Mouse (Mus musculus): ENCODE results near the gene Max. TPM values are rescaled to one million over a fixed set of nuclear protein-coding genes. Genes with fewer than 3 reads are reported as not detected.

Gene Max
- polyA plus RNA-seq, 1 experiment from 2014 or later, result 109 TPM

DNA sequence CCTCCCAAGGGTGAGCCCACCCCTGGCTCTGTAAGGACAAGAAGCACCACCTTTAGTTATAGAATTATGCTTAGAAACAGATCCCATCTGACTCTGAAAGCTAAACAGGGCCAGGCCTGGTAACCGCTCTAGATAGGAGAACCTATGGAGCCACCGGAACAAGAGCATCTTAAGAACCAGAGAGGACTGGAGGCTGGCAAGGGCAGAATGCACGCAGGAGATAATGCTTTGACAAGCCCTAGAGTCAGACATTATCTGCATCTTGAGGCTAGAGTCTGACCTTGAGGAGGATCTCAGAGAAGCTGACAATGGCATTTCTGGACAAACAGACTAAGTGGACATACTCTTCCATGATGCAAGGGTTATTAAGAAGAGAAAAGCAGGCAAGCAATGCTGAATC is 14.5 kb downstream of the Max start:
- Histone ChIP-seq H3K9me3 (replicated peaks; ENCODE audit: control insufficient read depth, low read length) (no peaks in the 10 kb centered on the region), H3K27me3 (replicated peaks; ENCODE audit: control insufficient read depth, insufficient read depth, low read length) (no peaks in the 10 kb centered on the region), H3K9ac (ENCODE audit: low read length) (no peak overlapping the region), H3K36me3 (ENCODE audit: control insufficient read depth, insufficient read depth, low read length) (peaks cover 95% of the 10 kb centered on the region), H3K4me2 (ENCODE audit: low read length) (no peak overlapping the region), H3K27ac (ENCODE audit: low read depth, low read length) (no peak overlapping the region), H3K4me1 (ENCODE audit: control insufficient read depth, insufficient read depth, low read length) (no peaks in the 10 kb centered on the region), H3K4me3 (ENCODE audit: low read depth, low read length) (no peak overlapping the region)
- no peak for ATAC-seq
- DNase-seq (ENCODE audit: low spot score), result no peak
- 97% methylated on average over 3 of the region's 3 CpGs for WGBS

DNA sequence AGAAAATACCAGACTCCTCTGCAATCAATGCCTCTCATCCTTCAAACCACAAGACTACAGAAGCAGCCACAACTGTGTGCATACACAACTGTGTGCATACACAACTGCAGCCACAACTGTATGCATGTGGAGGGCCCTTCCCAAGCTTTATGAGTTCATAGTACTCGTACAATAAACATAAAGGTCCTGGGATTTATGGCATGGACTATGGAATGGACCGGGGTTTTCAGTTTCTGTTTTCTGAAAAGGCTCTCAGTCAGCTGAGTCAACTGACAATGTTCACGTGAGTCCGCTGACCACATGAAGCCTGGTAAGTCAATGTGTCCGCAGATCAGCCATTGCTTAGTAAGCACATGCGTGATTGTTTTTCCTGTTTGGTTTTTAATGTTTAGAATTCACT is 18.5 kb downstream of the Max start:
- WGBS, result 95% methylated on average over 6 of the region's 6 CpGs
- H3K4me2 ChIP-seq (ENCODE audit: low read length), result no peak overlapping the region
- DNase-seq (ENCODE audit: low spot score) (no peak), ATAC-seq (no peak)
- no peak overlapping the region for H3K4me3 ChIP-seq (ENCODE audit: low read depth, low read length)
- H3K36me3 ChIP-seq (ENCODE audit: control insufficient read depth, insufficient read depth, low read length), result peaks cover 98% of the 10 kb centered on the region
- H3K9me3 ChIP-seq (replicated peaks; ENCODE audit: control insufficient read depth, low read length), result no peaks in the 10 kb centered on the region
- no peak overlapping the region for H3K9ac ChIP-seq (ENCODE audit: low read length)
- no peak overlapping the region for H3K27ac ChIP-seq (ENCODE audit: low read depth, low read length)
- H3K27me3 ChIP-seq (replicated peaks; ENCODE audit: control insufficient read depth, insufficient read depth, low read length), result no peaks in the 10 kb centered on the region
- no peaks in the 10 kb centered on the region for H3K4me1 ChIP-seq (ENCODE audit: control insufficient read depth, insufficient read depth, low read length)

DNA sequence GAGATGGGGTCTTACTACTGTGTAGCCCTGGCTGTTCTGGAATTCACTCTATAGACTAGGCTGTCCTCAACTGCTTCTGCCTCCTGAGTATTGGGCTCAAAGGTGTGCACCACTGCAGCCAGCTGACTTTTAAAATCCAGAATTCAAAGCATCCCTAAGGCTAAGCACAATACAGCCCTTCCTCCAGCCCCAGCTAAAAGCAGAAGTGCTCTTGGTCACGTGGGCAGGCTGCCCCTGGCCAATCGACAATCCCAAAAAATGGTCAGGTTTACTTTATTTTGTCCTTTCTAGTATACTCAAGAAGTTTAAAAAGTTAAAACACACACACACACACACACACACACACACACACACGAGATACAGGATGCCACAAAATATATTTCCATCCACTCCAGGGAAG is 19.0 kb downstream of the Max start:
- Histone ChIP-seq H3K9ac (ENCODE audit: low read length) (no peak overlapping the region), H3K27ac (ENCODE audit: low read depth, low read length) (no peak overlapping the region), H3K36me3 (ENCODE audit: control insufficient read depth, insufficient read depth, low read length) (peaks cover 98% of the 10 kb centered on the region), H3K4me3 (ENCODE audit: low read depth, low read length) (no peak overlapping the region), H3K4me2 (ENCODE audit: low read length) (no peak overlapping the region), H3K4me1 (ENCODE audit: control insufficient read depth, insufficient read depth, low read length) (no peaks in the 10 kb centered on the region), H3K27me3 (replicated peaks; ENCODE audit: control insufficient read depth, insufficient read depth, low read length) (no peaks in the 10 kb centered on the region), H3K9me3 (replicated peaks; ENCODE audit: control insufficient read depth, low read length) (no peaks in the 10 kb centered on the region)
- DNase-seq (ENCODE audit: low spot score), result no peak
- no peak for ATAC-seq
- WGBS, result 84% methylated on average over 3 of the region's 3 CpGs

DNA sequence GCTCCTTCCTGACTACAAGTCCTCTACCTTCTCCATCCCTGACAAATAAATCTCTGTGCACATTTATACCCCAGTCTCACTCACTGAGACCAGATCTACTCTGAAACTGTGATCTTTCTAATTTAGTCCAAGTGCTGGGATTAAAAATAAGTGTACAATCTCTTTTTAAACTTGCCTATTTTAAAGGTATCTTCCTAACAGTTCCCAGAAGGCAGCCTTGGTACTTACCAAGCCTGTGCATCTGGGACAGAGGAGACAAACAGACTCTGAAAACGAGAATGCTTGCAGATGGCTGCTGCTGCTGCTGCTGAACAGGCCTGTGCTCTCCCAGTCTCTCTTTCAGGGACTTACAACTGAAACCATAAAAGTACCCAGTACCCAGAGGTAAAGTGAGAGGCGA is 19.5 kb downstream of the Max start:
- WGBS, result 89% methylated on average over 2 of the region's 2 CpGs

DNA sequence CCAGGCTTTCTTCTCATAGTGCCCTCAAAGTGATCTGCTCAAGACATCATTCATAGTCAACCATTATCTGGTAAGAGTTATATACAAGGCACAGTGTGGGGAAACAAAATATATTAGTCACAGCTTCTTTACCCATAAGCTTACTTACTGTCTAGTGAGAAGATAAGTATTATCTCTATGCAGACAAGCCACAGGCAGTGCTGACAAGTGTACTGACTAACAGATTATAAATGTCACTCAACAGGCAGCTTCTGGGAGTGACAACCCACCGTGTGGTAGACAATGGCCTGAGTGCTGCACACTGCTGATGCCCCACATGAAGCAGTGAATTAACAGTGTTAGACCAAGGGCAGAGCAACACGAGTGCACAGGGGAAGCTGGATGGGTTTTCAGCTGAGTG is 20.5 kb downstream of the Max start:
- H3K9ac ChIP-seq (ENCODE audit: low read length), result no peak overlapping the region

More for the DNA sequence above, 19.5 kb downstream of the Max start:
- no peaks in the 10 kb centered on the region for H3K9me3 ChIP-seq (replicated peaks; ENCODE audit: control insufficient read depth, low read length)
- no peak overlapping the region for H3K4me2 ChIP-seq (ENCODE audit: low read length)
- H3K4me1 ChIP-seq (ENCODE audit: control insufficient read depth, insufficient read depth, low read length), result no peaks in the 10 kb centered on the region
- no peak overlapping the region for H3K27ac ChIP-seq (ENCODE audit: low read depth, low read length)
- no peak for DNase-seq (ENCODE audit: low spot score)
- no peak overlapping the region for H3K4me3 ChIP-seq (ENCODE audit: low read depth, low read length)
- H3K27me3 ChIP-seq (replicated peaks; ENCODE audit: control insufficient read depth, insufficient read depth, low read length), result no peaks in the 10 kb centered on the region
- ATAC-seq, result no peak
- no peak overlapping the region for H3K9ac ChIP-seq (ENCODE audit: low read length)
- peaks cover 98% of the 10 kb centered on the region for H3K36me3 ChIP-seq (ENCODE audit: control insufficient read depth, insufficient read depth, low read length)

DNA sequence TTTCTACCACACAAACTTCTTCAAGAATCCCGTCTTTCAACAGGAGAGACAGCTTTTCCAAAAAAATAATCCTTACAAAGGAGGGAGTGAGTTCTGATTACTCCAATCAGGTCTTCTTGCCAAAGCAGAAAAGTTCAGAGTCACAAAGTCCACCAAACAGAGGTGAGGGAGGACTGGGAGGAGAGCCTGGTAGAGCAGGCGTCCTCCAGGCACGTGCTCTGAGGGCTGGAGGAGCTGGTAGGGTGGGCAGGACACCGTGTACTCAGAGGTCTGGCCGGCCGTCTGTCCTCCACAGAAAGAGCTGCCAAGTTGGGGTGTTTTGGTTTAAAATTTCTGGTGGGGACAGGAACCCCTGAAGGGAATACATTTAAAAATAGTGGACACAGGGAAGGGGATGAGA is 24.0 kb downstream of the Max start:
- peaks cover 78% of the 10 kb centered on the region for H3K36me3 ChIP-seq (ENCODE audit: control insufficient read depth, insufficient read depth, low read length)
- WGBS, result 95% methylated on average over 6 of the region's 6 CpGs
- no peak for ATAC-seq

More for the DNA sequence above, 20.5 kb downstream of the Max start:
- Histone ChIP-seq H3K27ac (ENCODE audit: low read depth, low read length) (no peak overlapping the region), H3K4me2 (ENCODE audit: low read length) (no peak overlapping the region), H3K4me3 (ENCODE audit: low read depth, low read length) (no peak overlapping the region), H3K36me3 (ENCODE audit: control insufficient read depth, insufficient read depth, low read length) (peaks cover 100% of the 10 kb centered on the region), H3K9me3 (replicated peaks; ENCODE audit: control insufficient read depth, low read length) (no peaks in the 10 kb centered on the region), H3K4me1 (ENCODE audit: control insufficient read depth, insufficient read depth, low read length) (no peaks in the 10 kb centered on the region), H3K27me3 (replicated peaks; ENCODE audit: control insufficient read depth, insufficient read depth, low read length) (no peaks in the 10 kb centered on the region)
- WGBS, result 51% methylated on average over 2 of the region's 2 CpGs
- ATAC-seq (no peak), DNase-seq (ENCODE audit: low spot score) (no peak)

DNA sequence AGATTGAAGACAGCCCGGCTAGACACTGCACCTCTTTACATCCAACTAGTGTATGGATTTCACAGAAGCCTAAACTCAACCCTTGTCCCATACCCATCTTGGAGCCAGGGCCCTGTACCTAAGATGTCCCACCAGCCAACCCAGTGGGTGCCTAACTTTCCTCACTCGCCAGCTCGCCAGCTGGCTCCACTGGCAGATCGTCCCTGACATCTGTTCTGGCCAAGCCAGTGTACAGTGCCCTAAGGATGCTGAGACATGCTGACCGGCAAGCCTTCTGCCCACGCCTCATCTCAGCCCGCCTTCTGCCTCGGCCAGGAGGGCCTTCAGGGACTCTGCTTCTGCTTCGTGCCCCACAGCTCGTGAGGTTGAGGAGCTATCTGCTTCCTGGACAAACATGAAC is 25.8 kb downstream of the Max start:
- 96% methylated on average over 10 of the region's 10 CpGs for WGBS
- H3K9ac ChIP-seq (ENCODE audit: low read length), result no peak overlapping the region
- no peaks in the 10 kb centered on the region for H3K4me1 ChIP-seq (ENCODE audit: control insufficient read depth, insufficient read depth, low read length)
- peaks cover 63% of the 10 kb centered on the region for H3K36me3 ChIP-seq (ENCODE audit: control insufficient read depth, insufficient read depth, low read length)
- H3K27me3 ChIP-seq (replicated peaks; ENCODE audit: control insufficient read depth, insufficient read depth, low read length), result no peaks in the 10 kb centered on the region
- H3K4me3 ChIP-seq (ENCODE audit: low read depth, low read length), result no peak overlapping the region
- no peak overlapping the region for H3K27ac ChIP-seq (ENCODE audit: low read depth, low read length)
- DNase-seq (ENCODE audit: low spot score), result no peak
- H3K4me2 ChIP-seq (ENCODE audit: low read length), result no peak overlapping the region
- no peak for ATAC-seq
- no peaks in the 10 kb centered on the region for H3K9me3 ChIP-seq (replicated peaks; ENCODE audit: control insufficient read depth, low read length)

More for the DNA sequence above, 24.0 kb downstream of the Max start:
- no peak overlapping the region for H3K4me2 ChIP-seq (ENCODE audit: low read length)
- H3K27me3 ChIP-seq (replicated peaks; ENCODE audit: control insufficient read depth, insufficient read depth, low read length), result no peaks in the 10 kb centered on the region
- no peaks in the 10 kb centered on the region for H3K4me1 ChIP-seq (ENCODE audit: control insufficient read depth, insufficient read depth, low read length)
- H3K9me3 ChIP-seq (replicated peaks; ENCODE audit: control insufficient read depth, low read length), result no peaks in the 10 kb centered on the region
- H3K9ac ChIP-seq (ENCODE audit: low read length), result no peak overlapping the region
- DNase-seq (ENCODE audit: low spot score), result no peak
- H3K27ac ChIP-seq (ENCODE audit: low read depth, low read length), result no peak overlapping the region
- H3K4me3 ChIP-seq (ENCODE audit: low read depth, low read length), result no peak overlapping the region

DNA sequence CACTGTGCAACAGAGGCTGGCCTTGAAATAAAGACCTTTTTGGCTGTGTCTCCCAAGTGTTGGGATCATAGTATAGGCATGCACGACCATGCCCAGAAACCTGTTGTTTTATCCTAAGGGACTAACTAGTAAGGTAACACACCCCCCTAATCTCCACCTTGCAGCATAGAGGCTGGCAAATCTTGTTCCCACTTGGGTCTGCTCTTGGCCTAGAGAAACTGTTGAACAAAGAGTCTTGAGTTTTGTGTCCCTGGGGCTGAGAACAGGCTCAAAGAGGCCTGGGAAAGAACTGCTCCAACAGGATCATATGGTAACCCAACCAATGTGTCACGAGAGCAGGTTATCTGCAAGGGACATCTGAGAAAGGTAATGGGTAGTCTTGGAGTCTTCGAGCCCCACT is 27.6 kb downstream of the Max start:
- DNase-seq (ENCODE audit: low spot score) (no peak), ATAC-seq (no peak)
- Histone ChIP-seq H3K36me3 (ENCODE audit: control insufficient read depth, insufficient read depth, low read length) (peaks cover 45% of the 10 kb centered on the region), H3K4me1 (ENCODE audit: control insufficient read depth, insufficient read depth, low read length) (no peaks in the 10 kb centered on the region), H3K9me3 (replicated peaks; ENCODE audit: control insufficient read depth, low read length) (no peaks in the 10 kb centered on the region), H3K4me2 (ENCODE audit: low read length) (no peak overlapping the region), H3K4me3 (ENCODE audit: low read depth, low read length) (no peak overlapping the region), H3K9ac (ENCODE audit: low read length) (no peak overlapping the region), H3K27me3 (replicated peaks; ENCODE audit: control insufficient read depth, insufficient read depth, low read length) (no peaks in the 10 kb centered on the region), H3K27ac (ENCODE audit: low read depth, low read length) (no peak overlapping the region)
- 93% methylated on average over 3 of the region's 3 CpGs for WGBS

DNA sequence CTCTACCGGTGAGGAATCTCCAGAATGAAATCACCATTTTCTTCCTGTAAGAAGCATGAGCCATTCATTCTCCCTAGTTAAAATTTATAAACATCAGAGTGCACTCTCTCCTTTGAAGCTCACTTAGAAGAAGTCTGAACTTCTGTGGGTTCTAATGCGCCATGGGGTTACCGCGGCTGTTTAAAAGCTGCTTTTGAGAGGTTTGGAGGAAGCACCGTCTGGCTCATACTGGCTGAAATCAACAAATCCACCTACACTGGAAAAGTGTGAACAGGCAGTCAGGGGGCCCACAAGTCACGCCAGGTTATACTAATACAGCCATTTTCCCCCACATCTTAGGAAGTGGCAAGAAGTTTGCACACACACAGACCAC is 29.3 kb downstream of the Max start:
- no peak for ATAC-seq
- DNase-seq (ENCODE audit: low spot score), result no peak
- no peaks in the 10 kb centered on the region for H3K27me3 ChIP-seq (replicated peaks; ENCODE audit: control insufficient read depth, insufficient read depth, low read length)
- no peak overlapping the region for H3K27ac ChIP-seq (ENCODE audit: low read depth, low read length)
- H3K9ac ChIP-seq (ENCODE audit: low read length), result no peak overlapping the region
- H3K4me1 ChIP-seq (ENCODE audit: control insufficient read depth, insufficient read depth, low read length), result no peaks in the 10 kb centered on the region
- WGBS, result 88% methylated on average over 6 of the region's 6 CpGs
- H3K4me3 ChIP-seq (ENCODE audit: low read depth, low read length), result no peak overlapping the region
- H3K9me3 ChIP-seq (replicated peaks; ENCODE audit: control insufficient read depth, low read length), result no peaks in the 10 kb centered on the region
- H3K4me2 ChIP-seq (ENCODE audit: low read length), result no peak overlapping the region
- H3K36me3 ChIP-seq (ENCODE audit: control insufficient read depth, insufficient read depth, low read length), result peaks cover 31% of the 10 kb centered on the region

Measured in forebrain, embryonic 14.5 days (tissue).